Mouse (Mus musculus) midbrain, embryonic 12.5 days (tissue): ENCODE data around the gene Hpf1. TPM values are rescaled to one million over a fixed set of nuclear protein-coding genes. Genes with fewer than 3 reads are reported as not detected.

Source experiments
- ATAC-seq: fragments of 200-750 bp; cut with Nextera tagmentation; 2 replicates; pipeline ENCODE4 v1.8.0; 2017; ENCODE audit warnings: low read depth, moderate TSS enrichment, moderate library complexity; ENCODE audit not compliant: low FRiP score
- H3K27ac ChIP-seq: fragments of 300-500 bp; sonication (generic); replicated peaks from 2 replicates; pipeline ENCODE4 v1.5.1; 2016; ENCODE audit warnings: mild to moderate bottlenecking
- H3K27me3 ChIP-seq: fragments of 300-500 bp; sonication (generic); 2 replicates; pipeline ENCODE4 v1.6.1; 2016; ENCODE audit warnings: mild to moderate bottlenecking
- H3K36me3 ChIP-seq: fragments of 300-500 bp; sonication (generic); 2 replicates; pipeline ENCODE4 v1.6.1; 2016
- H3K4me1 ChIP-seq: fragments of 300-500 bp; sonication (generic); 2 replicates; pipeline ENCODE4 v1.6.1; 2016
- H3K4me2 ChIP-seq: fragments of 300-500 bp; sonication (generic); replicated peaks from 2 replicates; pipeline ENCODE4 v1.6.1; 2016; ENCODE audit warnings: mild to moderate bottlenecking, moderate library complexity
- H3K4me3 ChIP-seq: fragments of 300-500 bp; sonication (generic); 2 replicates; pipeline ENCODE4 v1.5.1; 2016; ENCODE audit warnings: mild to moderate bottlenecking
- H3K9ac ChIP-seq: fragments of 300-500 bp; sonication (generic); replicated peaks from 2 replicates; pipeline ENCODE4 v1.6.1; 2016; ENCODE audit warnings: mild to moderate bottlenecking, moderate library complexity
- H3K9me3 ChIP-seq: fragments of 300-500 bp; sonication (generic); 2 replicates; pipeline ENCODE4 v1.6.1; 2016; ENCODE audit warnings: mild to moderate bottlenecking
- WGBS: fragments of 180-500 bp; shearing (Covaris S2); methylation state at CpG from one replicate; pipeline ENCODE4 v1.1.7; 2016; 5-methylcytosine and 5-hydroxymethylcytosine counted together
- polyA plus RNA-seq: library from polyadenylated mRNA; unstranded; fragments of >200 nt; fragmentation: Nextera tagmentation; extraction: Ambion mirVana; gene quantifications from 2 replicates; pipeline ENCODE4 v1.2.1, GENCODE M21; 2016

Gene Hpf1
- polyA plus RNA-seq, result 114 and 117 TPM in 2 replicates

DNA sequence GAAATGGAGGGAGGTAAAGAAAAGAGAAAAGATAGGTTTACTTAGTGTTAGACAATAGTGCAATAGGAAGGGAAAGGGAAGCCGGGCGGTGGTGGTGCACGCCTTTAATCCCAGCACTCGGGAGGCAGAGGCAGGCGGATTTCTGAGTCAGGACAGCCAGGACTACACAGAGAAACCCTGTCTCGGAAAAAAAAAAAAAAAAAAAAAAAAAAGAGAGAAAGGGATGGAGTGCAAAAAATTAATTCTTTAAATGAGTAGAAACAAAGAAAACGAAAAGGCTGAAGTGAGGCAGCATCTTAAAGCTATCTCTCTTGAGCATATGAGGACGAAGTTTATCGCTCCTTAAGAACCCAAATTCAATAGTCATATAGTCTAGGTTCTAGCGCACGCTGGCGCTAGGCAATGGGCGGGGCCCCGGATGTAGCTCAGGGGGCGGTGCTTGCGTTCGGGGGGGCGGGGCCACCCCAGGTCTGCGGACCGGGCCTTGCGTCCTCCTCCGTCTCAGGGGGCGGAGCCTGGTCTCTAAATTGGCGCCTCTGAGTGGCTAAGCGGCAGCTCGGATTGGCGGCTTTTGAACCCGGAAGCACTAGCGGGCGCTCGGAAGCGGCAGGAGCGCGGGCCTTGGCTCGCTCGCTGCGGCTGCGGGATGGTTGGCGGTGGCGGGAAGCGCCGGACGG is at the start of gene Hpf1:
TSS of gene Hpf1 (plus strand) at position 576 of the 677 bp plus-strand sequence.
- Histone ChIP-seq H3K4me2 (peak within 1 kb of the TSS; percentile 76), H3K27me3 (no peaks in the 10 kb centered on the region), H3K9ac (peak within 1 kb of the TSS; percentile 79), H3K4me1 (peaks cover 18% of the 10 kb centered on the region), H3K4me3 (peak within 1 kb of the TSS; percentile 74), H3K36me3 (peaks cover 10% of the 10 kb centered on the region), H3K9me3 (no peaks in the 10 kb centered on the region), H3K27ac (peak within 1 kb of the TSS; percentile 44; the same call in 1 of the 2 replicates)
- 6% methylated on average over 42 of the region's 43 CpGs for WGBS
- peak; percentile 99 for ATAC-seq

DNA sequence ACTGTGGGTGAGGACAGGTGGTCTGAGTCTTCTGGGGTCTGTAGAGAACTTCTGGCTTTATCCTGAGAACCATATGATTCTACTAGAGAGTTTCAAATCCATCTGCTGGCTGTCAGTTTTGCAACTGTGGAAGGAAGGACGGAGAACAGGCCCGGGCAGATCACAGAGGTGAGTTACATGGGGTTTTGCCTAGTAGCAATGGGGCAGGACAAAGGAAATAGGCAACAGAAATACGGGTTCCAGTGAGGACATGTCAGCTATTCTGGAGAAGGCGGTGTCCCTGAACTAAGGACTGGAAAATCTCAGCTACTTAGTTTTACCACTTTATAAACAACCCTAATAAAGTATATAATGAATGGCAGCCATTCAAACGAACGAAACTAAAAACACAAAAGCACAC is 47.8 kb upstream of the Hpf1 start:
- ATAC-seq, result no peak
- no peaks in the 10 kb centered on the region for H3K9me3 ChIP-seq
- no peak overlapping the region for H3K4me2 ChIP-seq
- H3K27ac ChIP-seq, result no peak overlapping the region
- H3K36me3 ChIP-seq, result no peaks in the 10 kb centered on the region
- no peaks in the 10 kb centered on the region for H3K4me1 ChIP-seq
- 85% methylated on average over 6 of the region's 6 CpGs for WGBS
- no peak overlapping the region for H3K4me3 ChIP-seq
- H3K9ac ChIP-seq, result no peak overlapping the region
- no peaks in the 10 kb centered on the region for H3K27me3 ChIP-seq

DNA sequence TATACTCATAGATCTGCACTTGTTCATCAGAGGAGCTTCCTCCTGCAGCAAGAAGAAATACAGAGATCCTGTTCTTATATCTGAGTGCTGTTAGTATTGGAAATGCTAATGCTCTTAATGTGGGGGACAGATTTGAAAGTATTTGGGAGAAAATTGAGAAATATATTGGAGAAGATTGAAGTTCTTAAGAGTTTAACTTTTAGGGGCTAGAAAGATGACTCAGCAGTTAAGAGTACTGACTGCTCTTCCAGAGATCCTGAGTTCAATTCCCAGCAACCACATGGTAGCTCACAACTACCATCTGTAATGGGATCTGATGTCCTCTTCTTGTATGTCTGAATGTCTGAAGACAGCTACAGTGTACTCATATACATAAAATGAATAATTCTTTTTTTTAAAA is 32.7 kb upstream of the Hpf1 start:
- H3K27me3 ChIP-seq, result no peaks in the 10 kb centered on the region
- ATAC-seq, result no peak
- H3K27ac ChIP-seq, result no peak overlapping the region
- H3K9me3 ChIP-seq, result no peaks in the 10 kb centered on the region
- H3K4me3 ChIP-seq, result no peak overlapping the region
- H3K4me2 ChIP-seq, result no peak overlapping the region
- no peaks in the 10 kb centered on the region for H3K4me1 ChIP-seq
- no peak overlapping the region for H3K9ac ChIP-seq
- no peaks in the 10 kb centered on the region for H3K36me3 ChIP-seq

DNA sequence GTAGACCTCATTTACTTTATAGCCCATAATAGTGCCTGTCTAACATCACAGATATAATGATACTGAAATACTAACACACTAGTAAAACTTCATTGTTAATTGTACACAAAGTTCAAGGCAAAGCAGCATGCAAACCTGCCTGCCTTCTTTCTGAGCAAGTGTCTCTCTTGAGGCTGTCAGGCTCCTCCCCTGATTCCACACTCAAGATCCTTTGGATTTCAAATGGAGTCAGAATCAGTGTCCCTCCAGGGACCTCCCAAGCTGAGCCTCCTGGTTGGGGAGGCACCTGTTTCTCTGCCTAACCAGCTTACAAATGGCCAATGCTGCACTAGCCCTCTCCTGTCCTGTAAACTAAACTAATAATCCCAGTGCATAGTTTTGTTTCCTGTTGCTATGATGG is 32.1 kb upstream of the Hpf1 start:
- Histone ChIP-seq H3K36me3 (no peaks in the 10 kb centered on the region), H3K4me1 (no peaks in the 10 kb centered on the region), H3K9ac (no peak overlapping the region)

DNA sequence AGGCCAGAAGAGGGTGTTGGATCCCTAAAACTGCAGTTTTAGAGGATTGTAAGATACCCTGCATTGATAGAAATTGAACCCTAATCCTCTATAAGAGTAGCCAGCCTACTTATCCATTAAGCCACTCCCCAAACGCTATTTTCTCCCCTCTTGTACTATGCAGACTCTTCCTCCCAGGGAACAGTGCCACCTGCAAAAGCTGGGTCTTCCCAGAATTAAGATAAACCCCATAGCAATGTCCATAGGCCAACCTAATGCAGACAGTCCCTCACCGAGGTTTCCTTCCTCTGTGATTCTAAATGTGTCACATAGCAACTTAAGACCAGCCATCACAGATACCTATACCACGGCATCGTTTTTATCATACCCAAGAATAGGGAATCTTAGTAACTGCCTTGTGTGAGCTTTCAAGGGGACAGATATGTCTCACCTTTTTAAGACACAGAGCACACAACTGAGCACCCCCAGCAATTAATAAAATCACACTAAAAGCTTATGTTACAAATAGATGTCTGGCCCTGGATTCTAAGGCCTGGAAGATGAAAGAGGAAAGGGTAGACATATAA is 31.2 kb upstream of the Hpf1 start:
- no peak for ATAC-seq
- no peaks in the 10 kb centered on the region for H3K27me3 ChIP-seq
- H3K9me3 ChIP-seq, result no peaks in the 10 kb centered on the region
- H3K4me2 ChIP-seq, result no peak overlapping the region
- H3K9ac ChIP-seq, result no peak overlapping the region
- H3K36me3 ChIP-seq, result no peaks in the 10 kb centered on the region
- no peaks in the 10 kb centered on the region for H3K4me1 ChIP-seq
- H3K4me3 ChIP-seq, result no peak overlapping the region
- WGBS, result 78% methylated on average over 4 of the region's 4 CpGs
- no peak overlapping the region for H3K27ac ChIP-seq

More for the DNA sequence above, 32.1 kb upstream of the Hpf1 start:
- Histone ChIP-seq H3K4me2 (no peak overlapping the region), H3K4me3 (no peak overlapping the region), H3K9me3 (no peaks in the 10 kb centered on the region), H3K27ac (no peak overlapping the region), H3K27me3 (no peaks in the 10 kb centered on the region)
- ATAC-seq, result no peak

DNA sequence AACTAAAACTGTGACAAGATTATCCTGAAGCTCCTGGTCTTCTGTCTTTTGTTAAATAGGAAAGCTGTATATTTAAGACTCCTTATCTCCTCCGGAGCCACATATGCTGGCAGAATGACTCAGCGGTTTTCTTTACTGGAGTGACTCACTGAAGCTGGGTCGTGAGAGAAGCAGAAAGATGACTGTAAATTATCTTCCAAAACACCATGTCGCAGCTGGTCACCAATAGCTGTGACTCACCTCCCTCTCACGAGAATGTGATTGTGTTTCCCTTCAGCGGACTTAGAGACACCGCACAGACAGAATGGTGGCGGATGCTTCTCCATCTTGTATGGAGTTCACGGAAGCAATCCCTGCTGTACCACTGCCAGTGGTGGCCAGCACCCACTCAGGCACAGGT is 30.6 kb upstream of the Hpf1 start:
- Histone ChIP-seq H3K27ac (no peak overlapping the region), H3K27me3 (no peaks in the 10 kb centered on the region), H3K4me3 (no peak overlapping the region), H3K4me1 (no peaks in the 10 kb centered on the region), H3K9me3 (no peaks in the 10 kb centered on the region), H3K36me3 (no peaks in the 10 kb centered on the region), H3K9ac (no peak overlapping the region), H3K4me2 (no peak overlapping the region)
- 85% methylated on average over 9 of the region's 9 CpGs for WGBS
- ATAC-seq, result 0 out of 2 replicates have a peak, but pooled peaks have one; percentile 27

DNA sequence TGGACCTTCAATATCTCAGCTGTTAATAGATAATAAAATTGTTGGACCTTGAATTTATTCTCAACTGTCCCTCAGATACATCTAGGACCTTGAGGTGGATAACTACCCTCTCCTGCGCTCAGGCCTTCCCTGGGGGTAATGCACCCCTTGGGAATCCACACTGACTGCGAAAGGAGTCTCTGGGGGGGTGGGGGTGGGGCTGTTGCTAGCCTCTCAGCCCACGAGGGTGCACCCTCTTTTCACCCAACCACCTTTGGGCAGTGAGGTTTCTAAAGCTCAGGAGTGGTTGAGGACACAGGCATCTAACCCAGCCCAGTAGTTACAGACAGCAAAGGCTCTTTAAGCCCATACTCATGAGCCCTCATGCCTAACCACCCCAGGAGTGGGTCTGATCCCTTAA is 29.5 kb upstream of the Hpf1 start:
- WGBS, result 75% methylated on average over 3 of the region's 3 CpGs
- no peaks in the 10 kb centered on the region for H3K4me1 ChIP-seq
- no peaks in the 10 kb centered on the region for H3K27me3 ChIP-seq
- no peak overlapping the region for H3K4me3 ChIP-seq
- H3K9me3 ChIP-seq, result no peaks in the 10 kb centered on the region
- H3K4me2 ChIP-seq, result no peak overlapping the region
- H3K36me3 ChIP-seq, result no peaks in the 10 kb centered on the region
- no peak overlapping the region for H3K9ac ChIP-seq
- H3K27ac ChIP-seq, result no peak overlapping the region
- no peak for ATAC-seq

DNA sequence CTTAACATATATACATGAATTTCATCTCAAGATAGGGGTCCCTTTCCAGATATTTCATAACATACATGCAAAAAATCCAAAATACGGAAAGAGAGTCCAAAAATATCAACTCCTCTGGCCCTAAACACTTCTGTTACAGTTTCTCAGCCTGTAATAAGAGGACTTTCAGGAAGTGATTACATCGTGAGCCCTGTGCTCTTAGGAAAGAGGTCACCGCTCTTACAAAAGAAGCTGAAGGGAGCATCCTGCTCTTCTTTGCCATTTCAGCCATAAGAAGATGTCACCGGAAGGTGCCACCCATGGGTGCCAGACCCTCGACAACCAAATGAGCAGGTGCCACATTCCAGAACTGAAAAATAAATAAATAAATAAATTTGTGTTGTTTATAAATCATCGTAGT is 28.4 kb upstream of the Hpf1 start:
- ATAC-seq, result no peak
- 91% methylated on average over 6 of the region's 6 CpGs for WGBS
- Histone ChIP-seq H3K4me1 (no peaks in the 10 kb centered on the region), H3K4me3 (no peak overlapping the region), H3K27me3 (no peaks in the 10 kb centered on the region), H3K9ac (no peak overlapping the region), H3K36me3 (no peaks in the 10 kb centered on the region), H3K27ac (no peak overlapping the region), H3K9me3 (no peaks in the 10 kb centered on the region), H3K4me2 (no peak overlapping the region)

DNA sequence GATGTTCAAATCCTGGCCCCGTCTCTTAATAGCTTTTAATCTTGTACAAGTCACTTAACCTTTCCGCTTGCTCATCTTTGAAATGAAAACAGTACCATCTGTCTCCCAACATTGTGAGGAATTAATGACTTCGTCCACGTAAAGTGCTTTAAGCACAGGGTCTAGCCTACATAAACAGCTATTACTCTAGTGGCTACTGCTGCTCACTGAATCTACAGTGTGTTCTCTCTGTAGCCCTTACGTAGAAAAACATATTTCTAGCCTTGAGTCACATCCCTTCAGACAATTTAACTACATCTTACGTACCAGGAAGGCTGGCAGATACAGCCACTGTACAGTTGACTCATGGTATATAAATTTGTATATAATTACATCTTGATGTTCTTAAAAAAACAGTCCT is 25.3 kb upstream of the Hpf1 start:
- Histone ChIP-seq H3K27ac (no peak overlapping the region), H3K4me3 (no peak overlapping the region), H3K9ac (no peak overlapping the region), H3K4me1 (no peaks in the 10 kb centered on the region), H3K4me2 (no peak overlapping the region), H3K36me3 (no peaks in the 10 kb centered on the region), H3K27me3 (no peaks in the 10 kb centered on the region), H3K9me3 (no peaks in the 10 kb centered on the region)
- WGBS, result 74% methylated on average over 6 of the region's 6 CpGs
- ATAC-seq, result no peak

DNA sequence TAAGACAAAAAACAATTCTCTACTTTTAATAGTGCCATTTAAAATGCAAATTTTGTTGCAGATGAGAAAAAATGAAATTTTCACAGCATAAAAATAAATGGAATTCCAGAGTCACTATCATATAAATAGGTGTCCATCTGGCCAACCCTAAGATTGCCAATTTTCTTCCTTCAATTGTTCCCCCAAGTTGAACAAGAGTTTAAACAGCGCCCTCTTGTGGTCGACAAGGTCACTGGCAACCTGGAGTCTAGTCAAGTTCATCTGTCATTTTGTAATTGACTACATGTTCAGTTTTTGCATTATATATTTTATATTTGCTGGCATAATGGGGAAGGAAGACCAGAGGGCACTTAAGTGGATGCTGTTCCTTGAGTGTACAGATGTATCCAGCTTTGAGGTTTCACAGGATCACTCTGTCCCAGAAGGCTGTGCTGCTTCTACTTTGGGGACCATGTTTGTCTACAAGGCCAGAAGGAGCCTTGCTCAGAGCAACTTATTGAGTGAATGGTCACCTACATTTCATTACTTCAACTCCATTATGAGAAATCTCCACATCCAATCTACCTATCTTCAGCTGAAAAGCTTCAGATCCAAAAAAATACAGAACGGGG is 24.6 kb upstream of the Hpf1 start:
- H3K9ac ChIP-seq, result no peak overlapping the region
- H3K4me1 ChIP-seq, result no peaks in the 10 kb centered on the region
- H3K9me3 ChIP-seq, result no peaks in the 10 kb centered on the region
- no peak overlapping the region for H3K27ac ChIP-seq
- H3K36me3 ChIP-seq, result no peaks in the 10 kb centered on the region
- no peak overlapping the region for H3K4me3 ChIP-seq
- WGBS, result 32% methylated on average over 3 of the region's 3 CpGs
- peak; percentile 61; the same call in 1 of the 2 replicates for ATAC-seq
- no peaks in the 10 kb centered on the region for H3K27me3 ChIP-seq
- H3K4me2 ChIP-seq, result no peak overlapping the region

DNA sequence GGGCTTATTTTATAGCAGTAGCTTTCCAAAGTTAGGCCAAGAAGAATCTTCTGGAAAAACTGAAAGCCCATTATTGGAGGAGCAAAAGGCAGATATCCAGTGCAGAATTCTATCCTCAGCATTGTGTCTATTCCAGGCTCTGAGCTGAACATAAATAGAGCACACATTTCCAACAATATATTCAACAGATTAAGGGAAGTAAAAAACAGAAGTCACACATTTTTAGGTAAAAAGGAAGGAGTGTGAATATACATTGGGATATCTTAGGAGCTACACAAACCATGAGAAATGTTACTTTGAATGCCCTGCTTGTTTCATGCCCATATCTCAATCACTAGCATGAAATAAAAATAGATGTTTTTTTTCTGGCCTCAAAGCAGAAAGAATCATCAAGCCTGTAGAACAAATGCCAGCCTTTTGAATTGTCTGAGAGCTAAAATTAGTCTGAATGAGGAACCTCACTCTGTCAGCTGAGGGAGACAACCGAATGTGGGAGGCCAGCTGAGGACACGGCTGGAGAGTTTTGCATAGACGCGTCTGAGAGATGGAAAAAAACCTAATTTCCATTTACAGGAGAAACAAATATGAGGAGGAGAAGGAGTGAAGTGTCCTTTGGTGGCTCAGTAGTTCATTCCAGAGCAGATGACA is 22.6 kb upstream of the Hpf1 start:
- H3K4me1 ChIP-seq, result no peaks in the 10 kb centered on the region
- no peak overlapping the region for H3K27ac ChIP-seq
- H3K9ac ChIP-seq, result no peak overlapping the region
- ATAC-seq, result no peak
- no peaks in the 10 kb centered on the region for H3K27me3 ChIP-seq
- 77% methylated on average over 4 of the region's 4 CpGs for WGBS
- no peak overlapping the region for H3K4me2 ChIP-seq
- H3K9me3 ChIP-seq, result no peaks in the 10 kb centered on the region
- no peaks in the 10 kb centered on the region for H3K36me3 ChIP-seq
- H3K4me3 ChIP-seq, result no peak overlapping the region

DNA sequence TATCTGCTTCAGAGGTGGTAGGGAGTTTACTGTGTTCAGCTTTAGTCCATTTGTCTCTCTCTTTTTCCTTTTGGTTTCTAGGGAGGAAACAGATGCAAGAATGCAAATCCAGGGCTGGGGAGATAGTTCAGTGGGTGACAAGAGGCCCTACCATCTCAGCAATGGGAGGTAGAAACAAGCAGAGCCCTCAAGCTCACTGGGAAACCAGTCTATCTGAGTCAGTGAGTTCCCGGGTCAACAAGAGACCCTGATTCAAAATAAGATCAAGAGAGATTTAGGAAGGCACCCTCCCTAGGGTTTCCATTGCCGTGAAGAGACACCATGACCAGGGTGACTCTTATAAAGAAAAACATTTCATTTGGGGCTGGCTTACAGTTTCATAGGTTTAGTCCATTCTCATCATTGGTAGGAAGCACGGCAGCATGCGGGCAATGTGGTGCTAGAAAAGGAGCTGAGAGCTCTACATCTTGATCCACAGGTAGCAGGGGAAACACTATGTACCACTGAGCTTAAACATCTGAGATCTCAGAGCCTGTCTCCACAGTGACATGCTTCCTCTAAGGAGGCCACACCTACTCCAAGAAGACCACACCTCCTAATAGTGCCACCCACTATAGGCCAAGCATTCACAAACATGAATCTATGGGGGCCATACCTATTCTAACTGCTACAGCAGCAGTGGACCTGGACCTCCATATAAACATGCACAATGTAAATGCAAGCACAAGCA is 21.8 kb upstream of the Hpf1 start:
- Histone ChIP-seq H3K4me3 (no peak overlapping the region), H3K27me3 (no peaks in the 10 kb centered on the region), H3K27ac (no peak overlapping the region), H3K9ac (no peak overlapping the region), H3K9me3 (no peaks in the 10 kb centered on the region), H3K4me1 (no peaks in the 10 kb centered on the region), H3K36me3 (no peaks in the 10 kb centered on the region), H3K4me2 (no peak overlapping the region)
- WGBS, result 88% methylated on average over 4 of the region's 4 CpGs
- ATAC-seq, result no peak
